Mouse (Mus musculus) C2C12 (cell line): Measurements from ENCODE around the gene Nudcd3.

ENCODE experiments used
- CEBPB ChIP-seq: IDR thresholded peaks from one replicate; pipeline ENCODE4 v1.6.1; 2011; ENCODE audit warnings: low read depth, mild to moderate bottlenecking, control low read depth, moderate library complexity
- CTCF ChIP-seq: IDR thresholded peaks from one replicate; pipeline ENCODE4 v1.5.1; 2011; ENCODE audit not compliant: control insufficient read depth, insufficient read depth, insufficient read length
- FOSL1 ChIP-seq: IDR thresholded peaks from one replicate; pipeline ENCODE4 v1.8.0; 2011; ENCODE audit warnings: mild to moderate bottlenecking, low read length; ENCODE audit not compliant: poor library complexity, insufficient read depth, severe bottlenecking
- MYOD1 ChIP-seq: IDR thresholded peaks from one replicate; pipeline ENCODE4 v1.6.1; 2011; ENCODE audit warnings: low read depth; ENCODE audit not compliant: control insufficient read depth, insufficient read length

DNA sequence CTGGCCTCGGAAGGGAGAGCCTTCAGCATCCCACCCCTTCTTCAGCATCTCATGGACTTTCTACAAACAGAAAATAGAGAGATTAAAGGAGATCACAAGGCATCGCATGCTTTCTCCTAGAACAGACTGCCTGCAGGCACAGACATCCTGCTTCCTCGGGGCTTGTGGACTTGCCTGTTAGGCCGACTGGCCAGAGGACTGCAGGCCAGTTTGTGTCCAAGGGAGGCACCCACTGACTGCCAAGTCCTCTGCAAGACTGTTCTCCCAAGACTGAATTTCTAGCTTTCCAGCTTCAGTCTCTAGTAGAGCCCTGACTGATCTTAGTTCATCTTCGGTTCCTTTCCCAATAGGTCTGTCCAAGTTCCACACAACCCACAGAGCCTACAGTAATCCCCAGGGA is 91.9 kb downstream of the Nudcd3 start:
- TF ChIP-seq CTCF (no peak), CEBPB (no peak), FOSL1 (no peak), MYOD1 (no peak)
